Mouse (Mus musculus) stomach, embryonic 15.5 days (tissue): Measurements from ENCODE around the gene Rcn3. TPM values are rescaled to one million over a fixed set of nuclear protein-coding genes. Genes with fewer than 3 reads are reported as not detected.

Source experiments
- ATAC-seq: fragments of 200-750 bp; cut with Nextera tagmentation; 2 replicates; pipeline ENCODE4 v1.8.0; 2017; ENCODE audit warnings: low read depth, moderate number of reproducible peaks, moderate TSS enrichment; ENCODE audit not compliant: insufficient read depth, low FRiP score
- H3K27ac ChIP-seq: fragments of 300-500 bp; sonication (generic); 2 replicates; pipeline ENCODE4 v1.5.1; 2015; ENCODE audit warnings: mild to moderate bottlenecking, inconsistent platforms
- H3K27me3 ChIP-seq: fragments of 300-500 bp; sonication (generic); replicated peaks from 2 replicates; pipeline ENCODE4 v1.6.1; 2015; ENCODE audit warnings: inconsistent platforms
- H3K36me3 ChIP-seq: fragments of 300-500 bp; sonication (generic); 2 replicates; pipeline ENCODE4 v1.6.1; 2015; ENCODE audit warnings: inconsistent platforms
- H3K4me1 ChIP-seq: fragments of 300-500 bp; sonication (generic); 2 replicates; pipeline ENCODE4 v1.6.1; 2015; ENCODE audit warnings: inconsistent platforms
- H3K4me2 ChIP-seq: fragments of 300-500 bp; sonication (generic); 2 replicates; pipeline ENCODE4 v1.6.1; 2015; ENCODE audit warnings: mild to moderate bottlenecking, inconsistent platforms
- H3K4me3 ChIP-seq: fragments of 300-500 bp; sonication (generic); replicated peaks from 2 replicates; pipeline ENCODE4 v1.5.1; 2015; ENCODE audit warnings: inconsistent platforms
- H3K9ac ChIP-seq: fragments of 300-500 bp; sonication (generic); 2 replicates; pipeline ENCODE4 v1.6.1; 2015; ENCODE audit warnings: inconsistent platforms
- H3K9me3 ChIP-seq: fragments of 300-500 bp; sonication (generic); 2 replicates; pipeline ENCODE4 v1.6.1; 2016; ENCODE audit warnings: inconsistent platforms
- WGBS: fragments of 180-500 bp; shearing (Covaris S2); methylation state at CpG from one replicate; pipeline ENCODE4 v1.1.7; 2015; 5-methylcytosine and 5-hydroxymethylcytosine counted together
- microRNA counts: library from miRNA; unstranded; fragments of <30 nt; microRNA quantifications from one replicate; lab custom pipeline; 2016
- microRNA-seq: library from miRNA; unstranded; fragments of <30 nt; microRNA quantifications from one replicate; pipeline ENCODE4, GENCODE M21; 2016
- polyA plus RNA-seq: library from polyadenylated mRNA; unstranded; fragments of >200 nt; fragmentation: Nextera tagmentation; extraction: Ambion mirVana; gene quantifications from 2 replicates; pipeline ENCODE4 v1.2.1, GENCODE M21; 2015

Rcn3 gene
- polyA plus RNA-seq, 1 experiment from 2014 or later: 320 TPM

DNA sequence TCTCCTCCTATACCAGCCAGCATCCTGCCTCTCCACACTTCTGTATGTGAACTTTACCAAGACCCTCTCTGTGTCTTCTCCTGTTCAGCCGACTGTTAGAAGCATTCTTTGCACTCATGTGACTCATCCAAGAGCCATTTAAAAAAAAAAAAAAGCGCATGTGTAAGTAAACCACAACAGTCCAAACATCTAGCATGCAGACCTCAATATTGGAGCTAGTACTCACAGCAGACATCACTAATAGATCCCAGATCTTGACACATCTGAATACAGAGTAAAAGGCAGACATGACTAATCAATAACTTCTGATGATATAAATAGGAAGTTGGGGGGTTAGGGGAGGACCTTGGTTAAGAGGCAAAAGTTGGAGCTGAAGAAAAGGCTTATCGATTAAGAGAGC, 56.4 kb downstream of the Rcn3 start:
- ATAC-seq: no peak
- peaks cover 75% of the 10 kb centered on the region for H3K36me3 ChIP-seq
- no peak overlapping the region for H3K4me3 ChIP-seq
- H3K27ac ChIP-seq: no peak overlapping the region
- no peaks in the 10 kb centered on the region for H3K4me1 ChIP-seq
- no peak overlapping the region for H3K9ac ChIP-seq
- no peaks in the 10 kb centered on the region for H3K27me3 ChIP-seq
- 80% methylated on average over 3 of the region's 3 CpGs for WGBS
- no peak overlapping the region for H3K4me2 ChIP-seq
- H3K9me3 ChIP-seq: no peaks in the 10 kb centered on the region

GRCm38 (mm10) chr7:45033722-45034359, 58.2 kb downstream of the Rcn3 start:
- WGBS: 94% methylated on average over 19 of the region's 19 CpGs
- peaks cover 83% of the 10 kb centered on the region for H3K36me3 ChIP-seq
- no peak overlapping the region for H3K4me2 ChIP-seq
- no peak overlapping the region for H3K4me3 ChIP-seq
- H3K27ac ChIP-seq: no peak overlapping the region
- no peak overlapping the region for H3K9ac ChIP-seq
- no peaks in the 10 kb centered on the region for H3K27me3 ChIP-seq
- no peaks in the 10 kb centered on the region for H3K9me3 ChIP-seq
- no peaks in the 10 kb centered on the region for H3K4me1 ChIP-seq
- ATAC-seq: no peak

MicroRNAs encoded within 50 kb of the gene (microRNA counts, 519-probe panel; counts per million panel counts)
- 2,576 counts per million, percentile 61 among the panel's probes with 10 or more counts for microRNA mmu-miR-150 (lab: Ali Mortazavi, UCI)

Small RNA genes lying within 50 kb of the gene (microRNA-seq; reads per million reads assigned to microRNA genes)
- 20.5 reads per million, percentile 32 among the genes with 10 or more reads in this experiment for gene Mir150
- gene Mir5121: 9.5 reads per million, percentile 24 among the genes with 10 or more reads in this experiment

Other genes starting within 250 kb of the Rcn3 start
- gene Akt1s1, start 243.2 kb downstream of the Rcn3 start, polyA plus RNA-seq: 110 and 112 TPM in 2 replicates
- 64.5 and 72.0 TPM in 2 replicates for gene Tbc1d17, start 243.1 kb downstream of the Rcn3 start, polyA plus RNA-seq
- 25.5 and 32.7 TPM in 2 replicates for gene Pnkp, start 235.1 kb downstream of the Rcn3 start, polyA plus RNA-seq
- gene Ptov1, start 222.4 kb downstream of the Rcn3 start, polyA plus RNA-seq: 291 and 320 TPM in 2 replicates
- 88.7 and 91.0 TPM in 2 replicates for gene Med25, start 199.5 kb downstream of the Rcn3 start, polyA plus RNA-seq
- 22.2 and 24.2 TPM in 2 replicates for gene Fuz, start 196.1 kb downstream of the Rcn3 start, polyA plus RNA-seq
- gene Ap2a1, start 162.7 kb downstream of the Rcn3 start, polyA plus RNA-seq: 61.5 and 61.6 TPM in 2 replicates
- gene Tsks, start 149.0 kb downstream of the Rcn3 start, polyA plus RNA-seq: 0.09 and 0.14 TPM in 2 replicates
- 19.3 and 19.4 TPM in 2 replicates for gene Cpt1c, start 117.4 kb downstream of the Rcn3 start, polyA plus RNA-seq
- 396 and 430 TPM in 2 replicates for gene Prmt1, start 105.7 kb downstream of the Rcn3 start, polyA plus RNA-seq
- gene Irf3, start 94.6 kb downstream of the Rcn3 start, polyA plus RNA-seq: 89.5 and 94.4 TPM in 2 replicates
- gene Bcl2l12, start 93.5 kb downstream of the Rcn3 start, polyA plus RNA-seq: 47.3 and 47.7 TPM in 2 replicates
- gene Scaf1, start 75.9 kb downstream of the Rcn3 start, polyA plus RNA-seq: 32.4 and 39.3 TPM in 2 replicates
- 58.0 and 59.8 TPM in 2 replicates for gene Rras, start 74.3 kb downstream of the Rcn3 start, polyA plus RNA-seq
- gene Prr12, start 39.3 kb downstream of the Rcn3 start, polyA plus RNA-seq: 9.1 and 9.6 TPM in 2 replicates
- gene Nosip, start 29.8 kb downstream of the Rcn3 start, polyA plus RNA-seq: 52.8 and 55.5 TPM in 2 replicates
- gene Prrg2, start 29.5 kb downstream of the Rcn3 start, polyA plus RNA-seq: 20.5 and 24.7 TPM in 2 replicates
- gene Fcgrt, start 11.6 kb upstream of the Rcn3 start, polyA plus RNA-seq: 92.1 and 94.1 TPM in 2 replicates
- 1,420 and 1,462 TPM in 2 replicates for gene Rps11, start 32.2 kb upstream of the Rcn3 start, polyA plus RNA-seq
- 1,296 and 1,308 TPM in 2 replicates for gene Rpl13a, start 36.5 kb upstream of the Rcn3 start, polyA plus RNA-seq
- 0.42 TPM in 1 of 2 replicates, not detected in the other for gene Gm45713, start 44.0 kb upstream of the Rcn3 start, polyA plus RNA-seq
- 2.2 and 2.5 TPM in 2 replicates for gene Flt3l, start 44.2 kb upstream of the Rcn3 start, polyA plus RNA-seq
- 80.3 and 90.0 TPM in 2 replicates for gene Pih1d1, start 62.1 kb upstream of the Rcn3 start, polyA plus RNA-seq
- 49.3 and 58.7 TPM in 2 replicates for gene Aldh16a1, start 62.4 kb upstream of the Rcn3 start, polyA plus RNA-seq
- gene Slc17a7, start 71.7 kb upstream of the Rcn3 start, polyA plus RNA-seq: 0.13 TPM in 1 of 2 replicates, not detected in the other
- not detected in 2 replicates for gene Gfy, start 87.3 kb upstream of the Rcn3 start, polyA plus RNA-seq
- not detected in 2 replicates for gene Pth2, start 88.8 kb upstream of the Rcn3 start, polyA plus RNA-seq
- gene Ccdc155, start 112.7 kb upstream of the Rcn3 start, polyA plus RNA-seq: 0.55 and 0.64 TPM in 2 replicates
- gene Dkkl1, start 119.9 kb upstream of the Rcn3 start, polyA plus RNA-seq: 1.1 and 1.4 TPM in 2 replicates
- 123 and 141 TPM in 2 replicates for gene Tead2, start 123.5 kb upstream of the Rcn3 start, polyA plus RNA-seq
- gene Cd37, start 146.9 kb upstream of the Rcn3 start, polyA plus RNA-seq: 4.2 and 7.1 TPM in 2 replicates
- gene Slc6a16, start 148.9 kb upstream of the Rcn3 start, polyA plus RNA-seq: not detected in 2 replicates
- gene Slc6a21, start 185.3 kb upstream of the Rcn3 start, polyA plus RNA-seq: not detected in 2 replicates
- gene Trpm4, start 241.6 kb upstream of the Rcn3 start, polyA plus RNA-seq: 23.9 and 26.9 TPM in 2 replicates
- gene Hrc, start 243.1 kb upstream of the Rcn3 start, polyA plus RNA-seq: 1.4 and 1.5 TPM in 2 replicates